Mouse (Mus musculus) lung, adult 2 months (tissue): ENCODE measurements around the gene Olfr1224-ps1.

Experiments used
- CTCF ChIP-seq: fragments of 200-500 bp; IDR thresholded peaks from 2 replicates; pipeline ENCODE4 v1.5.1; 2011; ENCODE audit warnings: mild to moderate bottlenecking, low read length, control low read depth; ENCODE audit not compliant: insufficient read depth
- POLR2A ChIP-seq: fragments of 200-500 bp; IDR thresholded peaks from 2 replicates; pipeline ENCODE4 v1.6.1; 2011; ENCODE audit warnings: low read depth, mild to moderate bottlenecking, control low read depth, low read length, borderline replicate concordance; ENCODE audit errors: extremely low read depth

- TF ChIP-seq POLR2A (no peak), CTCF (no peak)
These were observed 32.6 kb upstream of the Olfr1224-ps1 start for GRCm38 (mm10) chr2:89196325-89196982.
